Mouse (Mus musculus): Measurements from ENCODE around the gene Lck. TPM values are rescaled to one million over a fixed set of nuclear protein-coding genes. Genes with fewer than 3 reads are reported as not detected.

Lck gene
- polyA plus RNA-seq, 1 experiment, result 3.1 TPM

GRCm38 (mm10) chr4:129514300-129514898 is 59.0 kb downstream of the Lck start:
- peaks cover 45% of the 10 kb centered on the region for H3K27me3 ChIP-seq (ENCODE audit: control insufficient read depth)
- TF ChIP-seq TAL1 (IDR thresholded peaks at IDR 0.05; ENCODE audit: low read length) (no peak), GATA1 (IDR thresholded peaks at IDR 0.05; ENCODE audit: low read length) (no peak)
- peak overlapping the region; percentile 64 for H3K4me3 ChIP-seq (replicated peaks)
- no peaks in the 10 kb centered on the region for H3K9me3 ChIP-seq (ENCODE audit: control insufficient read depth, low read length)
- H3K4me1 ChIP-seq (ENCODE audit: control insufficient read depth), result peaks cover 26% of the 10 kb centered on the region
- peaks cover 41% of the 10 kb centered on the region for H3K36me3 ChIP-seq (ENCODE audit: control insufficient read depth)

GRCm38 (mm10) chr4:129513891-129514290 is 59.5 kb downstream of the Lck start:
- Histone ChIP-seq H3K4me1 (ENCODE audit: control insufficient read depth) (peaks cover 26% of the 10 kb centered on the region), H3K9me3 (ENCODE audit: control insufficient read depth, low read length) (no peaks in the 10 kb centered on the region), H3K36me3 (ENCODE audit: control insufficient read depth) (peaks cover 37% of the 10 kb centered on the region), H3K27me3 (ENCODE audit: control insufficient read depth) (peaks cover 51% of the 10 kb centered on the region), H3K4me3 (replicated peaks) (peak overlapping the region; percentile 64)
- no peak for TF ChIP-seq GATA1 (IDR thresholded peaks at IDR 0.05; ENCODE audit: low read length)

GRCm38 (mm10) chr4:129513086-129513767 is 60.2 kb downstream of the Lck start, which contains the start of gene Marcksl1:
TSS of gene Marcksl1 (plus strand) at chr4:129513581.
- Histone ChIP-seq H3K9me3 (ENCODE audit: control insufficient read depth, low read length) (no peaks in the 10 kb centered on the region), H3K4me1 (ENCODE audit: control insufficient read depth) (peaks cover 26% of the 10 kb centered on the region), H3K27me3 (ENCODE audit: control insufficient read depth) (peaks cover 52% of the 10 kb centered on the region), H3K36me3 (ENCODE audit: control insufficient read depth) (peaks cover 30% of the 10 kb centered on the region), H3K4me3 (replicated peaks) (peak within 1 kb of the TSS; percentile 64)
- TF ChIP-seq GATA1 (IDR thresholded peaks at IDR 0.05; ENCODE audit: low read length) (no peak), TAL1 (IDR thresholded peaks at IDR 0.05; ENCODE audit: low read length) (no peak)

GRCm38 (mm10) chr4:129511413-129512096 is 61.9 kb downstream of the Lck start:
- no peaks in the 10 kb centered on the region for H3K9me3 ChIP-seq (ENCODE audit: control insufficient read depth, low read length)
- H3K27me3 ChIP-seq (ENCODE audit: control insufficient read depth), result peaks cover 55% of the 10 kb centered on the region
- H3K36me3 ChIP-seq (ENCODE audit: control insufficient read depth), result peaks cover 14% of the 10 kb centered on the region
- no peak for TF ChIP-seq GATA1 (IDR thresholded peaks at IDR 0.05; ENCODE audit: low read length)
- no peak for TF ChIP-seq TAL1 (IDR thresholded peaks at IDR 0.05; ENCODE audit: low read length)
- H3K4me1 ChIP-seq (ENCODE audit: control insufficient read depth), result peaks cover 24% of the 10 kb centered on the region
- H3K4me3 ChIP-seq (replicated peaks), result no peak overlapping the region

- Histone ChIP-seq H3K27me3 (ENCODE audit: control insufficient read depth) (peaks cover 55% of the 10 kb centered on the region), H3K4me3 (replicated peaks) (no peak overlapping the region), H3K9me3 (ENCODE audit: control insufficient read depth, low read length) (no peaks in the 10 kb centered on the region), H3K36me3 (ENCODE audit: control insufficient read depth) (peaks cover 11% of the 10 kb centered on the region), H3K4me1 (ENCODE audit: control insufficient read depth) (peaks cover 23% of the 10 kb centered on the region)
- TF ChIP-seq TAL1 (IDR thresholded peaks at IDR 0.05; ENCODE audit: low read length) (no peak), GATA1 (IDR thresholded peaks at IDR 0.05; ENCODE audit: low read length) (no peak)
Observed at GRCm38 (mm10) chr4:129510723-129511412, 62.6 kb downstream of the Lck start.

GRCm38 (mm10) chr4:129509650-129510049 is 63.8 kb downstream of the Lck start:
- no peak for TF ChIP-seq GATA1 (IDR thresholded peaks at IDR 0.05; ENCODE audit: low read length)
- no peak for TF ChIP-seq TAL1 (IDR thresholded peaks at IDR 0.05; ENCODE audit: low read length)
- Histone ChIP-seq H3K27me3 (ENCODE audit: control insufficient read depth) (peaks cover 59% of the 10 kb centered on the region), H3K36me3 (ENCODE audit: control insufficient read depth) (peaks cover 2% of the 10 kb centered on the region), H3K4me3 (replicated peaks) (no peak overlapping the region), H3K4me1 (ENCODE audit: control insufficient read depth) (peaks cover 19% of the 10 kb centered on the region), H3K9me3 (ENCODE audit: control insufficient read depth, low read length) (no peaks in the 10 kb centered on the region)

- Histone ChIP-seq H3K4me3 (replicated peaks) (no peak overlapping the region), H3K9me3 (ENCODE audit: control insufficient read depth, low read length) (no peaks in the 10 kb centered on the region), H3K36me3 (ENCODE audit: control insufficient read depth) (no peaks in the 10 kb centered on the region), H3K4me1 (ENCODE audit: control insufficient read depth) (peaks cover 13% of the 10 kb centered on the region), H3K27me3 (ENCODE audit: control insufficient read depth) (peaks cover 57% of the 10 kb centered on the region)
- TF ChIP-seq TAL1 (IDR thresholded peaks at IDR 0.05; ENCODE audit: low read length), result no peak
- no peak for TF ChIP-seq GATA1 (IDR thresholded peaks at IDR 0.05; ENCODE audit: low read length)
Observed at GRCm38 (mm10) chr4:129508834-129509600, 64.4 kb downstream of the Lck start.

- no peak for TF ChIP-seq TAL1 (IDR thresholded peaks at IDR 0.05; ENCODE audit: low read length)
- TF ChIP-seq GATA1 (IDR thresholded peaks at IDR 0.05; ENCODE audit: low read length), result no peak
- H3K27me3 ChIP-seq (ENCODE audit: control insufficient read depth), result peaks cover 57% of the 10 kb centered on the region
- peaks cover 5% of the 10 kb centered on the region for H3K4me1 ChIP-seq (ENCODE audit: control insufficient read depth)
- no peaks in the 10 kb centered on the region for H3K36me3 ChIP-seq (ENCODE audit: control insufficient read depth)
- no peaks in the 10 kb centered on the region for H3K9me3 ChIP-seq (ENCODE audit: control insufficient read depth, low read length)
- no peak overlapping the region for H3K4me3 ChIP-seq (replicated peaks)
Observed at GRCm38 (mm10) chr4:129508237-129508515, 65.3 kb downstream of the Lck start.
